ENCODE assay signal across 8 mouse cellular contexts in genomic region chr4:63291075-63291474, GRCm38 (mm10). TPM values are rescaled to one million over a fixed set of nuclear protein-coding genes. Genes with fewer than 3 reads are reported as not detected.
A peak's percentile ranks its signal among the peaks of the same experiment; 100 is the strongest.
DNase-seq lines count a peak whose midpoint lies in the region; ATAC-seq lines count a peak whose summit lies in the region.

No protein-coding gene starts in this region.

- H3K4me2 ChIP-seq in liver, embryonic 11.5 days: no peak overlapping the region
- no peak overlapping the region for H3K4me2 ChIP-seq in hindbrain, embryonic 14.5 days (replicated peaks)

- WGBS in liver, embryonic 11.5 days: 68% methylated on average over 7 of the region's 7 CpGs
- 47% methylated on average over 7 of the region's 7 CpGs for WGBS in hindbrain, embryonic 14.5 days

- no peak overlapping the region for H3K4me3 ChIP-seq in liver, embryonic 11.5 days (ENCODE audit: low read depth, low read length)
- H3K4me3 ChIP-seq in hindbrain, embryonic 14.5 days (replicated peaks; ENCODE audit: low read length): no peak overlapping the region

- H3K9me3 ChIP-seq in liver, embryonic 11.5 days (ENCODE audit: control insufficient read depth, low read length): no peaks in the 10 kb centered on the region
- no peaks in the 10 kb centered on the region for H3K9me3 ChIP-seq in hindbrain, embryonic 14.5 days (ENCODE audit: control insufficient read depth, low read length)

- no peaks in the 10 kb centered on the region for H3K36me3 ChIP-seq in liver, embryonic 11.5 days (ENCODE audit: control insufficient read depth, insufficient read depth, low read length)
- H3K36me3 ChIP-seq in hindbrain, embryonic 14.5 days (replicated peaks; ENCODE audit: control insufficient read depth, insufficient read depth): no peaks in the 10 kb centered on the region

- H3K27me3 ChIP-seq in liver, embryonic 11.5 days (replicated peaks; ENCODE audit: control insufficient read depth, insufficient read depth, low read length): no peaks in the 10 kb centered on the region
- H3K27me3 ChIP-seq in hindbrain, embryonic 14.5 days (ENCODE audit: control insufficient read depth, insufficient read depth, low read length): no peaks in the 10 kb centered on the region

- ATAC-seq in liver, embryonic 11.5 days (replicated peaks; ENCODE audit: low FRiP score): no peak
- peak; percentile 93 for ATAC-seq in hindbrain, embryonic 14.5 days (ENCODE audit: low FRiP score)

- no peak overlapping the region for H3K9ac ChIP-seq in liver, embryonic 11.5 days (ENCODE audit: low read depth, low read length)
- H3K9ac ChIP-seq in hindbrain, embryonic 14.5 days: no peak overlapping the region

- H3K4me1 ChIP-seq in liver, embryonic 11.5 days (replicated peaks; ENCODE audit: control insufficient read depth, insufficient read depth, low read length): no peaks in the 10 kb centered on the region
- H3K4me1 ChIP-seq in hindbrain, embryonic 14.5 days (replicated peaks; ENCODE audit: control insufficient read depth, insufficient read depth, low read length): peaks cover 15% of the 10 kb centered on the region

- peak; percentile 26 for DNase-seq in liver
- no peak for DNase-seq in liver, embryonic 11.5 days (ENCODE audit: low spot score)
- peak; percentile 69 to 75 for DNase-seq in frontal cortex, postnatal 25 days (ENCODE audit: low spot score in 2 of 2)
- peak; percentile 83 for DNase-seq in hindbrain, embryonic 14.5 days (ENCODE audit: low spot score)
- DNase-seq in layer of hippocampus, postnatal 10 days (ENCODE audit: low spot score in 2 of 2): peak; percentile 93
- DNase-seq in lung, postnatal 25 days (ENCODE audit: low spot score): peak; percentile 60
- DNase-seq in right cerebral cortex, postnatal 36 days (ENCODE audit: low spot score in 2 of 2): peak; percentile 88 to 92
- DNase-seq in thymus, postnatal 14 days: no peak

- H3K27ac ChIP-seq in liver, embryonic 11.5 days (ENCODE audit: low read depth, low read length): no peak overlapping the region
- H3K27ac ChIP-seq in hindbrain, embryonic 14.5 days: peak overlapping the region; percentile 39; the same call in 1 of the 2 replicates

RNA-seq across cellular contexts. Expression of gene Orm1, which starts 53.3 kb away (rescaled TPM):
- not detected in 2 replicates for polyA plus RNA-seq in liver, embryonic 11.5 days (2014; fragmentation: Nextera tagmentation; extraction: Ambion mirVana)
- polyA plus RNA-seq in hindbrain, embryonic 14.5 days (2014; fragmentation: Nextera tagmentation; extraction: Ambion mirVana): not detected in 2 replicates
- total RNA-seq in layer of hippocampus, postnatal 10 days (2021): not detected

Comparison
In these comparisons a context has a peak if more than half of its experiments do, and no peak if none do; other contexts are left out.
1. DNase-seq: peak in liver (single experiment), frontal cortex, postnatal 25 days (2 of 2), hindbrain, embryonic 14.5 days (single experiment), layer of hippocampus, postnatal 10 days (2 of 2), lung, postnatal 25 days (single experiment) and right cerebral cortex, postnatal 36 days (2 of 2); none in liver, embryonic 11.5 days (single experiment) and thymus, postnatal 14 days (single experiment).